In genomic region chr1:182787030-182787429, GRCm38 (mm10) we compare ENCODE assay signal across 31 mouse cellular contexts. TPM values are rescaled to one million over a fixed set of nuclear protein-coding genes. Genes with fewer than 3 reads are reported as not detected.
DNase-seq lines count a peak whose midpoint lies in the region; ATAC-seq and TF ChIP-seq lines count a peak whose summit lies in the region.
"Had no signal": no experiment of that assay in that cellular context is flagged by ENCODE, and none has a peak within 500 bp of the region (broad histone marks: within the 10 kb centered on the region; RNA-seq: fewer than 3 reads in every experiment).

No protein-coding gene starts in this region.

- no peaks in the 10 kb centered on the region for H3K36me3 ChIP-seq in liver, embryonic 14.5 days (replicated peaks; ENCODE audit: control insufficient read depth, insufficient read depth, low read depth)
- H3K36me3 ChIP-seq: embryonic facial prominence, embryonic 10.5 days; hindbrain, embryonic 12.5 days; kidney, embryonic 15.5 days; liver, embryonic 13.5 days; stomach, embryonic 15.5 days had no signal

- no peak overlapping the region for H3K9ac ChIP-seq in liver, embryonic 14.5 days (replicated peaks)
- H3K9ac ChIP-seq: hindbrain, embryonic 12.5 days; kidney, embryonic 15.5 days; liver, embryonic 13.5 days; stomach, embryonic 15.5 days had no signal

- TF ChIP-seq CTCF in gastrocnemius, adult 2 months (IDR thresholded peaks at IDR 0.05): peak; percentile 21; the same call in 1 of the 2 replicates
- peak; percentile 20; the same call in 1 of the 2 replicates for TF ChIP-seq CTCF in liver, embryonic 14.5 days (IDR thresholded peaks at IDR 0.05; ENCODE audit: low read depth)

- DNase-seq in gastrocnemius, adult 2 months: no peak
- DNase-seq in gastrocnemius, postnatal 25 days: no peak
- DNase-seq in liver, embryonic 14.5 days (ENCODE audit: low read depth in 3 of 3, low spot score in 3 of 3): no peak
- DNase-seq in liver (no peak), adipocyte (ENCODE audit: low spot score) (no peak)
- DNase-seq in thymus, postnatal 4 days: peak; percentile 20
- no peak for DNase-seq in thymus, adult 18-20 months
- DNase-seq in cerebellum, adult 11-12 months: no peak
- DNase-seq: adrenal gland, postnatal 36 days; cerebellum, adult 9-10 months; heart, postnatal 10 days; liver, embryonic 13.5 days; lung, postnatal 36 days; retina, postnatal 1 day; thymus, postnatal 25 days had no signal

- ATAC-seq in liver, embryonic 14.5 days (ENCODE audit: insufficient read depth): no peak
- ATAC-seq: activated CD4-positive, CD25-positive, alpha-beta regulatory T cell, adult 4 months; CD4-positive, CD25-positive, alpha-beta regulatory T cell, adult 4 months had no signal

- H3K9me3 ChIP-seq in liver, embryonic 14.5 days (ENCODE audit: control insufficient read depth, low read length): no peaks in the 10 kb centered on the region
- H3K9me3 ChIP-seq: embryonic facial prominence, embryonic 10.5 days; hindbrain, embryonic 12.5 days; kidney, embryonic 15.5 days; liver, embryonic 13.5 days; stomach, embryonic 15.5 days had no signal

- 23% methylated on average over 7 of the region's 7 CpGs for whole genome bisulfite sequencing in liver, embryonic 14.5 days (ENCODE audit: insufficient replicate concordance)

- intact Hi-C loops in gastrocnemius, adult 2 months (cut with DNase I): no loop called here

- peaks cover 0 to under 1% of the 10 kb centered on the region in 2 experiments; a peak in 1 of 4 replicates for H3K4me1 ChIP-seq in liver, embryonic 14.5 days (replicated peaks; ENCODE audit: control insufficient read depth in 2 of 2, insufficient read depth in 2 of 2, low read length in 1 of 2)
- H3K4me1 ChIP-seq: liver, embryonic 13.5 days had no signal

- no peak overlapping the region for H3K27ac ChIP-seq in gastrocnemius, adult 2 months
- H3K27ac ChIP-seq in liver, embryonic 14.5 days: no peak overlapping the region
- H3K27ac ChIP-seq: embryonic facial prominence, embryonic 10.5 days; hindbrain, embryonic 12.5 days; kidney, embryonic 15.5 days; liver, embryonic 13.5 days; stomach, embryonic 15.5 days had no signal

- no peaks in the 10 kb centered on the region for H3K27me3 ChIP-seq in liver, embryonic 14.5 days (ENCODE audit: control insufficient read depth, insufficient read depth, low read length)
- H3K27me3 ChIP-seq: hindbrain, embryonic 12.5 days; kidney, embryonic 15.5 days; liver, embryonic 13.5 days; stomach, embryonic 15.5 days had no signal

- no peak for TF ChIP-seq EP300 in liver, embryonic 14.5 days (IDR thresholded peaks at IDR 0.05; ENCODE audit: low read depth)

- H3K4me2 ChIP-seq in liver, embryonic 14.5 days (ENCODE audit: low read depth): no peak overlapping the region
- H3K4me2 ChIP-seq: heart, embryonic 11.5 days; hindbrain, embryonic 12.5 days; kidney, embryonic 15.5 days; liver, embryonic 13.5 days; stomach, embryonic 15.5 days had no signal

- H3K4me3 ChIP-seq in gastrocnemius, adult 2 months: no peak overlapping the region
- H3K4me3 ChIP-seq in liver, embryonic 14.5 days (ENCODE audit: insufficient read depth in 1 of 2, low read depth in 2 of 2, low read length in 2 of 2): no peak overlapping the region
- H3K4me3 ChIP-seq: embryonic facial prominence, embryonic 10.5 days; hindbrain, embryonic 12.5 days; kidney, embryonic 15.5 days; liver, embryonic 13.5 days; stomach, embryonic 15.5 days had no signal

RNA-seq across cellular contexts. Expression of gene Susd4, which starts 23.4 kb away (rescaled TPM):
- total RNA-seq in gastrocnemius, adult 2 months (2021): under 1 TPM; 0.22 to 0.43 TPM
- total RNA-seq in gastrocnemius, postnatal 25 days (2021): under 1 TPM; 0.72 to 0.88 TPM
- 0.60 and 0.61 TPM in 2 replicates for polyA plus RNA-seq in liver, embryonic 14.5 days (2012; rRNA removed)
- polyA plus RNA-seq in liver, embryonic 14.5 days (2014; fragmentation: Nextera tagmentation; extraction: Ambion mirVana): 0.57 and 0.74 TPM in 2 replicates
- total RNA-seq: common myeloid progenitor, adult 5-6 weeks; granulocyte monocyte progenitor cell, adult 5-6 weeks; monocyte, adult 5-6 weeks had no signal

RNA-seq across cellular contexts. Expression of gene Ccdc185, which starts 38.0 kb away (rescaled TPM):
- total RNA-seq in gastrocnemius, adult 2 months (2021): not detected
- not detected for total RNA-seq in gastrocnemius, postnatal 25 days (2021)
- not detected in 2 replicates for polyA plus RNA-seq in liver, embryonic 14.5 days (2012; rRNA removed)
- not detected in 2 replicates for polyA plus RNA-seq in liver, embryonic 14.5 days (2014; fragmentation: Nextera tagmentation; extraction: Ambion mirVana)
- total RNA-seq: adrenal gland, postnatal 36 days; common myeloid progenitor, adult 5-6 weeks; gastrocnemius, adult 18-20 months; granulocyte monocyte progenitor cell, adult 5-6 weeks; heart, postnatal 10 days; megakaryocyte-erythroid progenitor cell, adult 5-6 weeks had no signal
- polyA plus RNA-seq: activated CD4-positive, CD25-positive, alpha-beta regulatory T cell, adult 4 months; CD4-positive, CD25-positive, alpha-beta regulatory T cell, adult 4 months; embryonic facial prominence, embryonic 10.5 days; forebrain, embryonic 11.5 days; heart, embryonic 11.5 days; hindbrain, embryonic 12.5 days; intestine, embryonic 14.5 days; kidney, embryonic 15.5 days; limb, embryonic 11.5 days; liver, embryonic 13.5 days; neural tube, embryonic 11.5 days; stomach, embryonic 15.5 days had no signal
